Mouse (Mus musculus): Measurements from ENCODE around the gene Coq8b.
A peak's percentile ranks its signal among the peaks of the same experiment; 100 is the strongest.
"Not testable (repeated sequence)": the region's sequence is repeated elsewhere in the genome, so short reads cannot be mapped to it uniquely, and the experiment has no call there.

Gene Coq8b

GRCm38 (mm10) chr7:27230781-27231180 lies 2.0 kb upstream of the Coq8b start:
- no peak for DNase-seq

- DNase-seq = peak; percentile 66
Observed at GRCm38 (mm10) chr7:27231693-27232331, 1.0 kb upstream of the Coq8b start.

- DNase-seq = no peak
Observed at GRCm38 (mm10) chr7:27233300-27233699, 477 bp downstream of the Coq8b start.

GRCm38 (mm10) chr7:27235726-27236125 lies 2.9 kb downstream of the Coq8b start:
- DNase-seq = no peak

- no peak for DNase-seq
Observed at GRCm38 (mm10) chr7:27237527-27237926, 4.7 kb downstream of the Coq8b start.

- no peak for DNase-seq
Observed at GRCm38 (mm10) chr7:27238568-27238967, 5.7 kb downstream of the Coq8b start.

- no peak for DNase-seq
Observed at GRCm38 (mm10) chr7:27243211-27243610, 10.4 kb downstream of the Coq8b start.

GRCm38 (mm10) chr7:27244088-27244487 lies 11.3 kb downstream of the Coq8b start:
- not testable (repeated sequence) for DNase-seq

GRCm38 (mm10) chr7:27249146-27249545 lies 16.3 kb downstream of the Coq8b start:
- DNase-seq = no peak

- DNase-seq = no peak
Observed at GRCm38 (mm10) chr7:27249928-27250327, 17.1 kb downstream of the Coq8b start.

- no peak for DNase-seq
Observed at GRCm38 (mm10) chr7:27251946-27252345, 19.1 kb downstream of the Coq8b start.

- no peak for DNase-seq
Observed at GRCm38 (mm10) chr7:27255721-27256120, 22.9 kb downstream of the Coq8b start.

- peak; percentile 75 for DNase-seq
Observed at GRCm38 (mm10) chr7:27257046-27257851, 24.4 kb downstream of the Coq8b start.

GRCm38 (mm10) chr7:27257852-27258204 lies 25.0 kb downstream of the Coq8b start:
- no peak for DNase-seq

GRCm38 (mm10) chr7:27258205-27258899 lies 25.5 kb downstream of the Coq8b start, which contains the start of gene Numbl:
Gene Numbl, plus strand, starts transcription at chr7:27258433.
- peak; percentile 95 for DNase-seq

- DNase-seq = peak; percentile 40
Observed at GRCm38 (mm10) chr7:27259271-27259721, 26.5 kb downstream of the Coq8b start.

- DNase-seq = no peak
Observed at GRCm38 (mm10) chr7:27259771-27260170, 26.9 kb downstream of the Coq8b start.

GRCm38 (mm10) chr7:27260856-27261255 lies 28.0 kb downstream of the Coq8b start:
- no peak for DNase-seq

GRCm38 (mm10) chr7:27261888-27262287 lies 29.1 kb downstream of the Coq8b start:
- DNase-seq = no peak

GRCm38 (mm10) chr7:27264761-27265160 lies 31.9 kb downstream of the Coq8b start:
- DNase-seq = no peak

GRCm38 (mm10) chr7:27266515-27267128 lies 33.8 kb downstream of the Coq8b start:
- peak; percentile 73 for DNase-seq

- DNase-seq = no peak
Observed at GRCm38 (mm10) chr7:27271423-27271822, 38.6 kb downstream of the Coq8b start.

- DNase-seq = peak; percentile 59
Observed at GRCm38 (mm10) chr7:27273739-27274351, 41.0 kb downstream of the Coq8b start.

All from right cerebral cortex, postnatal 14 days (tissue).